Mouse (Mus musculus): ENCODE data around the gene Adat1. TPM values are rescaled to one million over a fixed set of nuclear protein-coding genes. Genes with fewer than 3 reads are reported as not detected.

The Adat1 gene
- polyA plus RNA-seq, 1 experiment from 2014 or later: 7.6 TPM

DNA sequence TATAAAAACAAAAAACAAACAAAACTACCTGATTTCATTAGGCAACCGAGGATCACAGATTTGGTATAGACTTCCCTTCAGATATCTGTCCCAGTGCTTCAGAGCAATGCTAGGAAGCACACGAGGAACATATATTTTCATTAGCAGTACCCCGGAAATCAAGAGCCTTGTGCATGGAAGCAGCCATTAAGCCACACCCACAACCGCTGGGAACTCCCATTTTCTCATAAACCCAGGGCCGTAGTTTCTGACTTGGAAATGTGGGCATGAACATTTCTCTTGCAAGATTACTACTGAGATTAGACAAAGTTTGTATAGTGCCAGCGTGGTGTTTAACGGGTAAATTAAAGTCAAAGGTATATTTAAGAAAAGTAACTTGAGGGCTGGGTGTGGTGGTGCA lies 17.5 kb upstream of the Adat1 start:
- H3K9ac ChIP-seq (ENCODE audit: low read depth, low read length): no peak overlapping the region
- WGBS: 92% methylated on average over 7 of the region's 7 CpGs
- no peak for ATAC-seq
- no peaks in the 10 kb centered on the region for H3K27me3 ChIP-seq (replicated peaks; ENCODE audit: control insufficient read depth, insufficient read depth, low read length)
- no peaks in the 10 kb centered on the region for H3K9me3 ChIP-seq (ENCODE audit: control insufficient read depth, low read length)
- H3K27ac ChIP-seq (ENCODE audit: low read length): no peak overlapping the region
- peaks cover 18% of the 10 kb centered on the region for H3K4me1 ChIP-seq (ENCODE audit: control insufficient read depth, insufficient read depth, low read length)
- peaks cover 11% of the 10 kb centered on the region for H3K36me3 ChIP-seq (ENCODE audit: control insufficient read depth, insufficient read depth, low read length)
- no peak overlapping the region for H3K4me3 ChIP-seq (ENCODE audit: low read length)
- no peak overlapping the region for H3K4me2 ChIP-seq (ENCODE audit: low read depth, low read length)

DNA sequence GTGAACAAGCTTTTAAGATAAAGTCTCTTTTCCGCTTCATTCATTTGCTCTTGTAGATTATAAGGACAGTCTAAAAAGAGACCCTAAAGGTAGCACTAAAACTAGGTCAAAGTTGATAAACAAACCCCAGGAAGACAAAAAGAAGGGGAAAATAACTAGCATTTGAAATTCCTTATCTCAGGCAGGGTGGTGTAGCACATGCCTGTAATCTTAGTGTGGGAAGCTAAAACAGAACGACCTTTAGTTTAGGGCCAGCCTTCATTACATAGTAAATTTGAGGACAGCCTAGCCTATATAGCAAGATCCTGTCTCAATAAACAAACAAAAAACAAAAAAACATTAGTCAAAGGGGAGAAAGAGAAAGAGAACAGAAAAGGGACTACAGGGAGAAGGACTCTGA lies 15.6 kb upstream of the Adat1 start:
- Histone ChIP-seq H3K27me3 (replicated peaks; ENCODE audit: control insufficient read depth, insufficient read depth, low read length) (no peaks in the 10 kb centered on the region), H3K36me3 (ENCODE audit: control insufficient read depth, insufficient read depth, low read length) (peaks cover 16% of the 10 kb centered on the region), H3K9ac (ENCODE audit: low read depth, low read length) (no peak overlapping the region), H3K4me3 (ENCODE audit: low read length) (no peak overlapping the region), H3K4me2 (ENCODE audit: low read depth, low read length) (no peak overlapping the region), H3K4me1 (ENCODE audit: control insufficient read depth, insufficient read depth, low read length) (peaks cover 11% of the 10 kb centered on the region), H3K27ac (ENCODE audit: low read length) (no peak overlapping the region), H3K9me3 (ENCODE audit: control insufficient read depth, low read length) (no peaks in the 10 kb centered on the region)
- ATAC-seq: no peak
- 84% methylated on average over 2 of the region's 2 CpGs for WGBS

DNA sequence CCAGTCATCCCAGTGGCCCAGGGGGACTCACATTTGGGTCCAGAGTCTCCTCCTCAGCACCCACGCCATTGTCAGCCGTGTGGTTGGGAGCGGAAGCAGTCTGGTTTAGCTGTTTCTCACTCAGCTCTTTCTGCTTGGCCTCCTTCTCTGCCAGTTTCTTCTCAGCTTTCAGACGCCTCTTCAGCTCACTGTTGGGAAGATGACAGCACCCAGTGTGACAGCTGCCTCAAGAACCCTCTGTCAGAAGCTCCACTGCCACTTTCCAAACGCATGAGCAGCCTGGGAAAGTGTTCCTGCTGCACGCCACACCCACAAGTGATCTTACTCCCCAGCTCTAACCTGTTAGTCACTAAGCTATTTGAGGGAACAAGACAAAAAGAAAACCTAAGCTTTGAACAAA lies 13.5 kb upstream of the Adat1 start:
- no peak overlapping the region for H3K4me3 ChIP-seq (ENCODE audit: low read length)
- H3K4me1 ChIP-seq (ENCODE audit: control insufficient read depth, insufficient read depth, low read length): peaks cover 8% of the 10 kb centered on the region
- H3K4me2 ChIP-seq (ENCODE audit: low read depth, low read length): no peak overlapping the region
- H3K9me3 ChIP-seq (ENCODE audit: control insufficient read depth, low read length): no peaks in the 10 kb centered on the region
- no peak overlapping the region for H3K9ac ChIP-seq (ENCODE audit: low read depth, low read length)
- WGBS: 92% methylated on average over 6 of the region's 6 CpGs
- no peak overlapping the region for H3K27ac ChIP-seq (ENCODE audit: low read length)
- no peak for ATAC-seq
- no peaks in the 10 kb centered on the region for H3K27me3 ChIP-seq (replicated peaks; ENCODE audit: control insufficient read depth, insufficient read depth, low read length)
- H3K36me3 ChIP-seq (ENCODE audit: control insufficient read depth, insufficient read depth, low read length): peaks cover 25% of the 10 kb centered on the region

DNA sequence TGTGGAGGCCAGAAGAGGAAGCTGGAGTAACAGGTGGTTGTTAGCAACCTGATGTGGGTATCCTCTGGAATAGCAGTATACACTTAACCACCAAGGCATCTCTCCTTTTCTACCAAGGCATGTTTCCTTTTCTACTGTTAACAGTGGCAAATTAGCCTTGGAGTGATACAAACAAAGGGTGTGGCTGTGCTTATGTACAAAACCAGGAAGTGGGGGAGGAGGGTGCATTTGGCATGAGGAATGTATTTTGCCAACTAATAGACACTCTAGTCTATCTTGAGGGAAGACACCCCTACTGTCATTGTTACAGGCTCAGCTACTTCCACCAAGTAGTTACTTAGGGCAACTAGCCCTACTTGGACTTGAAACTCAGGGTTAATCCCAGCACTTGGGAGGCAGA lies 12.7 kb upstream of the Adat1 start:
- peaks cover 33% of the 10 kb centered on the region for H3K36me3 ChIP-seq (ENCODE audit: control insufficient read depth, insufficient read depth, low read length)
- ATAC-seq: no peak

DNA sequence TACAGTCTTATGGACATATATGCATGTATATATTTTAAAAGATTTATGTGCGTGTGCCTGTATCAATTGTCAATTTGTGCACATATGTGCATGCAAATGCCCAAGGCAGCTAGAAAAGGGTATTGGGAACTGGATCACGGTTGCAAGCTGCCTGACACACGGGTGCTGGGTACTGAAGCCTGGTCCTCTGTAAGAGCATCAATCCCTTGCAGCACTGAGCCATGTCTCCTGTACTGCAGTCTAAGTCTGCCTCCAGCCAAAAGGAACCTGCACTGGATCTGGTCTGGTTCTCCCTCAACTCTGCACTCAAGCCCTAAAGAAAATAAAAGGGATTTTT lies 569 bp upstream of the Adat1 start:
- Histone ChIP-seq H3K36me3 (ENCODE audit: control insufficient read depth, insufficient read depth, low read length) (peaks cover 18% of the 10 kb centered on the region), H3K4me2 (ENCODE audit: low read depth, low read length) (peak overlapping the region; percentile 78; the same call in 1 of the 2 replicates), H3K4me3 (ENCODE audit: low read length) (peak overlapping the region; percentile 80; the same call in 1 of the 2 replicates), H3K4me1 (ENCODE audit: control insufficient read depth, insufficient read depth, low read length) (peaks cover 4% of the 10 kb centered on the region; the same call in 1 of the 2 replicates), H3K27ac (ENCODE audit: low read length) (no peak overlapping the region), H3K9me3 (ENCODE audit: control insufficient read depth, low read length) (no peaks in the 10 kb centered on the region), H3K27me3 (replicated peaks; ENCODE audit: control insufficient read depth, insufficient read depth, low read length) (no peaks in the 10 kb centered on the region), H3K9ac (ENCODE audit: low read depth, low read length) (0 out of 2 replicates have a peak overlapping the region, but pooled peaks have one; percentile 82)
- 65% methylated on average over 3 of the region's 3 CpGs for WGBS
- peak; percentile 7; the same call in 1 of the 2 replicates for ATAC-seq

More for the DNA sequence above, 12.7 kb upstream of the Adat1 start:
- H3K27ac ChIP-seq (ENCODE audit: low read length): no peak overlapping the region
- H3K4me3 ChIP-seq (ENCODE audit: low read length): no peak overlapping the region
- no peaks in the 10 kb centered on the region for H3K9me3 ChIP-seq (ENCODE audit: control insufficient read depth, low read length)
- no peaks in the 10 kb centered on the region for H3K27me3 ChIP-seq (replicated peaks; ENCODE audit: control insufficient read depth, insufficient read depth, low read length)
- H3K4me1 ChIP-seq (ENCODE audit: control insufficient read depth, insufficient read depth, low read length): peaks cover 3% of the 10 kb centered on the region; the same call in 1 of the 2 replicates
- no peak overlapping the region for H3K9ac ChIP-seq (ENCODE audit: low read depth, low read length)
- no peak overlapping the region for H3K4me2 ChIP-seq (ENCODE audit: low read depth, low read length)

DNA sequence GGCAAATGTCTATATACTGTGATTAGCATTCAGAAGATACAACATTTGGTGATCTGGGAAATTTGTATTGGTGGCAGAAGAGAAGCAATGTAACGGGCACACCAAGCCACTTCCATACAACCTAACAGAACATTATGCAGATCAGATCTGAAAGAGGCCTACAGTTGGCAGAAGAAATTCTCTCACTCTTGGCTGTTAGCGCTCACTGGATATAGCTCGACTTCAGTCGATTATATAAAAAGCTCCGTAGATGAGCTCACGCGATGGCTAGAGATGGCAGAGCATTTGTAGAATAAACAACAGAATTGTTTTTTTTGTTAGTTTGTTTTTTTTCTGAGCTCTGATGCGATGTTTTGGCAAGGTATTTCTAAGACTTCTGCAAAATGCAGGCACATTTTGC lies 824 bp downstream of the Adat1 start:
- no peaks in the 10 kb centered on the region for H3K27me3 ChIP-seq (replicated peaks; ENCODE audit: control insufficient read depth, insufficient read depth, low read length)
- peak overlapping the region; percentile 78 for H3K4me2 ChIP-seq (ENCODE audit: low read depth, low read length)
- no peak for ATAC-seq
- 56% methylated on average over 8 of the region's 8 CpGs for WGBS
- peak overlapping the region; percentile 80 for H3K4me3 ChIP-seq (ENCODE audit: low read length)
- H3K9ac ChIP-seq (ENCODE audit: low read depth, low read length): peak overlapping the region; percentile 82
- H3K36me3 ChIP-seq (ENCODE audit: control insufficient read depth, insufficient read depth, low read length): peaks cover 14% of the 10 kb centered on the region
- no peak overlapping the region for H3K27ac ChIP-seq (ENCODE audit: low read length)
- no peaks in the 10 kb centered on the region for H3K9me3 ChIP-seq (ENCODE audit: control insufficient read depth, low read length)
- H3K4me1 ChIP-seq (ENCODE audit: control insufficient read depth, insufficient read depth, low read length): peaks cover 4% of the 10 kb centered on the region; the same call in 1 of the 2 replicates

DNA sequence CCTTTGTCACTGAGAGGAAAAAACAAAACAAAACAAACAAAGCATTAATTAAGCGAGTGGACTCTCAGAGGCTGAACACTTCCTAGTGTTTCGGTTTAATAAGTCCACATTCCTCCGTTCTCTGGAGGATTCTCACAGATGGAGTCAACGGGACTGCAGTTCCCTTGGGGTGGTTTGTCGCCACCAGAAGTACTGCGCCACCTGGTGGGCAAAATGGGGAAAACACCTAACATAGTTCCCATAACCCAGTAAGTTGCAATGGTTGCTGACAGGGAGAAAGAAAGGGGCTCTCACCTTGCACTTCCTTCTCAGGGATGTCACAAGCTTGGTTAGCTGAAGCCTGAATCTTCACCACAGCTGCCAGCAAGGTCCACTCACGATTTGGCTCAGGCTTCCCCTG lies 2.2 kb downstream of the Adat1 start:
- H3K27ac ChIP-seq (ENCODE audit: low read length): no peak overlapping the region

DNA sequence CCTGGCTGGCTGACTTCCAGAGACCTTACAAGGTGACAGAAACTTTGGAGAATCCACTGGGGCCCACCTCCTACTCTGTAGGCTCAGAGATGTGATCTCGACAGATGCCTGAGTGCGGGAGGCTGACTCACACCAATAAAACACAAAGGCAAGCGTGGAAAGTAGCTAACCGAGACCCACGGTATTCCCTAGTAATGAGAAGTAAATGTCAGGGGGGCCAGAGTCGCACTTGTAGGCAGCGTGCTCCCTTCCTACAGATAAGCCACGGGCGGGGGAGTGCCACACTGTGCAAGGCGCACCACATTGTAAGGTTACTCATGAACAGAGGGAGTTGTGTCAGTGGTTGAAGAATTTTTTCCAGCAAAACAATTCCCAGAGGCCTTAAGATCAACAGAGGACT lies 7.6 kb downstream of the Adat1 start:
- no peak overlapping the region for H3K9ac ChIP-seq (ENCODE audit: low read depth, low read length)
- 70% methylated on average over 10 of the region's 10 CpGs for WGBS
- no peak overlapping the region for H3K4me2 ChIP-seq (ENCODE audit: low read depth, low read length)
- H3K4me3 ChIP-seq (ENCODE audit: low read length): no peak overlapping the region
- H3K27me3 ChIP-seq (replicated peaks; ENCODE audit: control insufficient read depth, insufficient read depth, low read length): no peaks in the 10 kb centered on the region
- no peaks in the 10 kb centered on the region for H3K4me1 ChIP-seq (ENCODE audit: control insufficient read depth, insufficient read depth, low read length)
- no peak for ATAC-seq
- H3K9me3 ChIP-seq (ENCODE audit: control insufficient read depth, low read length): no peaks in the 10 kb centered on the region
- no peak overlapping the region for H3K27ac ChIP-seq (ENCODE audit: low read length)
- 0 out of 2 replicates have a peak, but pooled peaks cover 5% of the 10 kb centered on the region for H3K36me3 ChIP-seq (ENCODE audit: control insufficient read depth, insufficient read depth, low read length)

More for the DNA sequence above, 2.2 kb downstream of the Adat1 start:
- Histone ChIP-seq H3K4me3 (ENCODE audit: low read length) (no peak overlapping the region), H3K9ac (ENCODE audit: low read depth, low read length) (no peak overlapping the region), H3K9me3 (ENCODE audit: control insufficient read depth, low read length) (no peaks in the 10 kb centered on the region), H3K4me1 (ENCODE audit: control insufficient read depth, insufficient read depth, low read length) (peaks cover 4% of the 10 kb centered on the region; the same call in 1 of the 2 replicates), H3K4me2 (ENCODE audit: low read depth, low read length) (no peak overlapping the region), H3K27me3 (replicated peaks; ENCODE audit: control insufficient read depth, insufficient read depth, low read length) (no peaks in the 10 kb centered on the region), H3K36me3 (ENCODE audit: control insufficient read depth, insufficient read depth, low read length) (peaks cover 14% of the 10 kb centered on the region)
- WGBS: 14% methylated on average over 7 of the region's 7 CpGs
- peak; percentile 39; the same call in 1 of the 2 replicates for ATAC-seq

DNA sequence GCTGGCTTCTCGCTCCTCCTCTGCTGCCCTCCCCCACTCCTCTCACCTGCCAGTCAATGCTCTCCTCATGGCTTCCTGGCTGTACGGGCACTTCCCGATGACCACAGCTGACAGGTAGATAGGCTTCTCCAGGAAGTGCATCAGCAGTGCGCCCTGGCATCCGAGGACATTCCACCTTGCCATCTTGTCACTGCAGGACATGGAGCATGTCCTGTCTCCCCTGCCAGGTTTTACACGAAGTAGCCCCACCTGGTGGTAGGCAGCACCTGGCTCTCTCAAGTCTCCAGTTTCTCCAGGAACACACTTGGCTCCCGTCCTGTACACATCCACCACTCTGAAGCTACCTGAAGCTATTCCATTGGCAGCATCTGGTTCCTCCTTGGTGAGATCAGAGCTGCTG lies 10.0 kb downstream of the Adat1 start:
- Histone ChIP-seq H3K9ac (ENCODE audit: low read depth, low read length) (no peak overlapping the region), H3K4me1 (ENCODE audit: control insufficient read depth, insufficient read depth, low read length) (no peaks in the 10 kb centered on the region), H3K4me2 (ENCODE audit: low read depth, low read length) (no peak overlapping the region), H3K4me3 (ENCODE audit: low read length) (no peak overlapping the region), H3K27ac (ENCODE audit: low read length) (no peak overlapping the region), H3K27me3 (replicated peaks; ENCODE audit: control insufficient read depth, insufficient read depth, low read length) (no peaks in the 10 kb centered on the region), H3K9me3 (ENCODE audit: control insufficient read depth, low read length) (no peaks in the 10 kb centered on the region), H3K36me3 (ENCODE audit: control insufficient read depth, insufficient read depth, low read length) (no peaks in the 10 kb centered on the region)
- WGBS: 72% methylated on average over 7 of the region's 7 CpGs
- no peak for ATAC-seq

DNA sequence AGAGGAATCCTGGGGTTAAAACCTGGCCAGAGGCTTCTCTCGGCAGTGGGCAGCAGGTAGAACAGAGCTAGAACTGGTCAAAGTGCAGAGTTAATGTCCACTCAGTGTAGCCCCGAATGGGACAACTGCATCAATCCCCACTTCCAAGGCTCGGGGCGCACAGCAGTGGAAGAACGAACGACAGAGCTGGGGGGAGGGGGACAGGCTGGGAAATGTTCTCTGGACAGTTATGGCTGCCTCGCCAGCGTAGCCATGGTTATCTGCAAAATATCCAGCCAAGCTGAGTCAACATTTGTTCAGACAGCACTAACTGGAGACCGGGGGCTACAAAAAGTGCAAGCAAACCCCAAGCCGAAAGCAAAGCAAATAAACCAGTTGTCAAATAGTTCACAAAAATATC lies 14.0 kb downstream of the Adat1 start:
- no peak overlapping the region for H3K4me2 ChIP-seq (ENCODE audit: low read depth, low read length)
- no peaks in the 10 kb centered on the region for H3K9me3 ChIP-seq (ENCODE audit: control insufficient read depth, low read length)
- 64% methylated on average over 10 of the region's 10 CpGs for WGBS
- no peak overlapping the region for H3K9ac ChIP-seq (ENCODE audit: low read depth, low read length)
- no peaks in the 10 kb centered on the region for H3K27me3 ChIP-seq (replicated peaks; ENCODE audit: control insufficient read depth, insufficient read depth, low read length)
- no peak overlapping the region for H3K4me3 ChIP-seq (ENCODE audit: low read length)
- H3K36me3 ChIP-seq (ENCODE audit: control insufficient read depth, insufficient read depth, low read length): peaks cover 2% of the 10 kb centered on the region; the same call in 1 of the 2 replicates
- no peak for ATAC-seq
- H3K27ac ChIP-seq (ENCODE audit: low read length): no peak overlapping the region
- H3K4me1 ChIP-seq (ENCODE audit: control insufficient read depth, insufficient read depth, low read length): no peaks in the 10 kb centered on the region

Measured in intestine, embryonic 16.5 days (tissue).